Mouse (Mus musculus) lung, embryonic 15.5 days (tissue): ENCODE results near the gene Odf3b. TPM values are rescaled to one million over a fixed set of nuclear protein-coding genes. Genes with fewer than 3 reads are reported as not detected.
A peak's percentile ranks its signal among the peaks of the same experiment; 100 is the strongest.

Experiments
- ATAC-seq: fragments of 200-750 bp; cut with Nextera tagmentation; 2 replicates; pipeline ENCODE4 v1.8.0; 2017; ENCODE audit warnings: moderate number of reproducible peaks, borderline replicate concordance; ENCODE audit not compliant: low FRiP score, low TSS enrichment; ENCODE audit errors: extremely low read depth
- H3K27ac ChIP-seq: fragments of 300-500 bp; sonication (generic); 2 replicates; pipeline ENCODE4 v1.5.1; 2015; ENCODE audit warnings: moderate library complexity, mild to moderate bottlenecking, inconsistent platforms
- H3K27me3 ChIP-seq: fragments of 300-500 bp; sonication (generic); 2 replicates; pipeline ENCODE4 v1.6.1; 2015; ENCODE audit warnings: inconsistent platforms
- H3K36me3 ChIP-seq: fragments of 300-500 bp; sonication (generic); 2 replicates; pipeline ENCODE4 v1.6.1; 2015; ENCODE audit warnings: inconsistent platforms
- H3K4me1 ChIP-seq: fragments of 300-500 bp; sonication (generic); 2 replicates; pipeline ENCODE4 v1.6.1; 2015; ENCODE audit warnings: inconsistent platforms
- H3K4me2 ChIP-seq: fragments of 300-500 bp; sonication (generic); 2 replicates; pipeline ENCODE4 v1.6.1; 2015; ENCODE audit warnings: inconsistent platforms, mild to moderate bottlenecking, moderate library complexity
- H3K4me3 ChIP-seq: fragments of 300-500 bp; sonication (generic); 2 replicates; pipeline ENCODE4 v1.5.1; 2015; ENCODE audit warnings: mild to moderate bottlenecking, inconsistent platforms
- H3K9ac ChIP-seq: fragments of 300-500 bp; sonication (generic); 2 replicates; pipeline ENCODE4 v1.6.1; 2015; ENCODE audit warnings: inconsistent platforms
- H3K9me3 ChIP-seq: fragments of 300-500 bp; sonication (generic); 2 replicates; pipeline ENCODE4 v1.6.1; 2016; ENCODE audit warnings: inconsistent platforms
- WGBS: fragments of 180-500 bp; shearing (Covaris S2); methylation state at CpG from one replicate; pipeline ENCODE4 v1.1.7; 2015; 5-methylcytosine and 5-hydroxymethylcytosine counted together
- polyA plus RNA-seq: library from polyadenylated mRNA; unstranded; fragments of >200 nt; fragmentation: Nextera tagmentation; extraction: Ambion mirVana; gene quantifications from 2 replicates; pipeline ENCODE4 v1.2.1, GENCODE M21; 2015

Odf3b gene
- polyA plus RNA-seq, 1 experiment from 2014 or later = 4.1 TPM

DNA sequence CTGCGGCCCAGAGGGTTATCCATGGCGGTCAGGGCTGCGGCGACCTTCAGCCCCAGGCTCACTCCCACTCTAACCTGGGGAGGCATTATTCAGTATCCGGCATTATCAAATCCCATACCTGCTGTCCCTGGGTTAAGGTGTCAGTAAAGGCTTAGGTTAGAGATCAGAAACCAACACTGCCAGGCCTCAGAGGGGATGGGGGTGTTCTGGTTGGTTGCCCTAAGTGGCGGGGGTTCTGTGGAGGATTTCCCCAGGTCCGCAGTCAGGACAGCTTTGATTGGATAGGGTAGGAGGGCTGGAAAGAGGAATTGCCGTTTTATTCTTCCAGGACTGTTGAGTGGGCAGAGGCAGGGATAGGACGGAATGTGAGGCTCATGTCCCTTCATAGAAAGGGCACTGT, 4.7 kb downstream of the Odf3b start:
- peaks cover 34% of the 10 kb centered on the region for H3K36me3 ChIP-seq
- ATAC-seq = no peak
- H3K27ac ChIP-seq = peak overlapping the region; percentile 93; the same call in 1 of the 2 replicates
- peak overlapping the region; percentile 84 for H3K4me2 ChIP-seq
- H3K27me3 ChIP-seq = peaks cover 37% of the 10 kb centered on the region
- peak overlapping the region; percentile 64 for H3K4me3 ChIP-seq
- H3K9me3 ChIP-seq = no peaks in the 10 kb centered on the region
- 48% methylated on average over 9 of the region's 9 CpGs for WGBS
- peak overlapping the region; percentile 77 for H3K9ac ChIP-seq
- H3K4me1 ChIP-seq = peaks cover 25% of the 10 kb centered on the region

DNA sequence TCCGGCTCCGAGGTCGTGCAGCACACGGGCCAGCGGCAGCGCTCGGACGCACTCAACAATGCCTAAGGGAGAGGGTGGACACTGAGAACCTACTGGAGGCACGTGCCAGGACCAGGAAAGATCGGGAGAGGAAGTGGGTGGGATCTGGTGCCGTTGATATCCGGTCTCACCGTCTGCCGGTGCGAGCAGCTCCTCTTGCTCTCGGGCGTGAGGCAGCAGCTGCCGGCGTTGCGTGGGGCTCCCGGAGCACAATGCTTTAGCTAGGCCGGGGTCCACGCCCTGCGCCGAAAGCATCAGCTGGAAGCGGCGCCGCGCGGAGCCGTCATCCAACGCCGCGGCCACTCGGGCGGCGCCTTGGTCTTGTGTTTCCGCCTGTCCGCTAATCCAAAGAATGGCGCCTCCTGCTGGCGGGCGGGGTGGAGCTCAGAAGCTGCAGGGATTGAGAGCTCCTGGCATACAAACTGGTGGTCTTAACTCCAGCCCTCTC, 5.3 kb downstream of the Odf3b start, which contains the start of gene Sco2:
Gene Sco2 (minus strand): TSS at position 85 of the 487 bp plus-strand sequence.
- H3K4me3 ChIP-seq = peak within 1 kb of the TSS; percentile 64
- H3K4me2 ChIP-seq = peak within 1 kb of the TSS; percentile 84
- H3K4me1 ChIP-seq = peaks cover 20% of the 10 kb centered on the region
- WGBS = under 1% methylated on average over 42 of the region's 42 CpGs
- peak within 1 kb of the TSS; percentile 93 for H3K27ac ChIP-seq
- peak; percentile 74 for ATAC-seq
- H3K36me3 ChIP-seq = peaks cover 39% of the 10 kb centered on the region
- H3K9me3 ChIP-seq = no peaks in the 10 kb centered on the region
- peak within 1 kb of the TSS; percentile 77 for H3K9ac ChIP-seq
- H3K27me3 ChIP-seq = peaks cover 31% of the 10 kb centered on the region

DNA sequence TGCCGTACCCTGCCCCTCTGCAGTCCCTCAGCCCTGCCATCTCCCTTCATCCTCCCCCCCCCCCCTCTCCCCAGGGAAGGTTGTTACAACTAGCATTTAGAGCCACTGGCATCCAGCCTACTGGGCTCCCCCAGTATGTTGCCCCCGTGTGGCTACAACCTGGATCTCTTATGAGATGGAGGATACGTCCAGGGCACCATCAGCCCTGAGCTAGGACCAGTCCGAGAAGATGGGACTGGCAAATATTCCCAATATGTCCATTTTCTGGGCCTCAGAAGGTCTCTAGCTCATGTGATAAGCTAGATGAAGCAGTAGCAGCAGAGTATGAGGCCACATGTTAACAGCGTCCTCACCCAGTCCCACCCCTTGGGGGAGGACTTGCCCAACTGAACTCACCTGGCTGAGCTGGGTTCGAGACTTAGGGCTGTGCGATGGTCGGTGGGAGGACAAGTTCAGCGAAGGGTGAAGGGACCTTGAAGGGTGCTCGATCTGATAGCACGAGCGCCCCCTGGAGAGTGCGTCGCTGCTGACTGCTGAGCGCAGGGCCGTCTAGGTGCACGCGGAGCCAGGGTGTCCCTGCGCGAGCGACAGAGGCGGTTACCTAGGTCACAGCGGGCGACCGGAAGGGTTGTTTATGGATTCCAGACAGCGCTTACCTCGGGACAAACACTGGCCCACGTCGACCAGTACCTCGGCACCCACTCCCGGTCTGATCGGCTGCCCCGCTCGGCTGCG, 5.9 kb downstream of the Odf3b start:
- peaks cover 46% of the 10 kb centered on the region for H3K36me3 ChIP-seq
- H3K4me2 ChIP-seq = peak overlapping the region; percentile 84
- H3K27ac ChIP-seq = peak overlapping the region; percentile 93
- peak; percentile 84 for ATAC-seq
- peak overlapping the region; percentile 64 for H3K4me3 ChIP-seq
- H3K27me3 ChIP-seq = peaks cover 25% of the 10 kb centered on the region
- H3K9me3 ChIP-seq = no peaks in the 10 kb centered on the region
- WGBS = under 1% methylated on average over 35 of the region's 35 CpGs
- peak overlapping the region; percentile 77 for H3K9ac ChIP-seq
- peaks cover 15% of the 10 kb centered on the region for H3K4me1 ChIP-seq

DNA sequence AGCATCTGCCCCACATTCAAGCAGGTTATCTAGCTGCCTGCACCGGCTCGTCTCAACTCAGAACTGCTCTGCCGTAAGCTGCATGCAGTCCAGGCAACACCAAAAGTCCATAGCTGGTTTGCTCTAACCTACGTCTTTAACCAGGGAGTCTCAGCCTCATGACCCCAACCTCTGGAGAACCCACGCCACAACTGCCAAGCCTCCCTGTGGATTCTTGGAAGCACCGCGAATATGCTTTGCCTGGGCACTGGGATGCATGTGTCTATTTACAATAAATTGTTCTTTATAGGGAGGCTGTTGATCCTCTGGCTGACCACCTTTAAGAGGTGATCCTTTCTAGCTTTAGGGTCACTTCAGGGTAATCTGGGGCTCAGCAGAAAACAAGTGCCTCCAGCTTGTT, 6.5 kb downstream of the Odf3b start:
- ATAC-seq = no peak
- H3K4me3 ChIP-seq = peak overlapping the region; percentile 64; the same call in 1 of the 2 replicates
- H3K27me3 ChIP-seq = peaks cover 19% of the 10 kb centered on the region
- no peak overlapping the region for H3K9ac ChIP-seq
- H3K27ac ChIP-seq = peak overlapping the region; percentile 93; the same call in 1 of the 2 replicates
- peaks cover 52% of the 10 kb centered on the region for H3K36me3 ChIP-seq
- peak overlapping the region; percentile 84 for H3K4me2 ChIP-seq
- no peaks in the 10 kb centered on the region for H3K9me3 ChIP-seq
- 72% methylated on average over 7 of the region's 7 CpGs for WGBS
- peaks cover 15% of the 10 kb centered on the region for H3K4me1 ChIP-seq

DNA sequence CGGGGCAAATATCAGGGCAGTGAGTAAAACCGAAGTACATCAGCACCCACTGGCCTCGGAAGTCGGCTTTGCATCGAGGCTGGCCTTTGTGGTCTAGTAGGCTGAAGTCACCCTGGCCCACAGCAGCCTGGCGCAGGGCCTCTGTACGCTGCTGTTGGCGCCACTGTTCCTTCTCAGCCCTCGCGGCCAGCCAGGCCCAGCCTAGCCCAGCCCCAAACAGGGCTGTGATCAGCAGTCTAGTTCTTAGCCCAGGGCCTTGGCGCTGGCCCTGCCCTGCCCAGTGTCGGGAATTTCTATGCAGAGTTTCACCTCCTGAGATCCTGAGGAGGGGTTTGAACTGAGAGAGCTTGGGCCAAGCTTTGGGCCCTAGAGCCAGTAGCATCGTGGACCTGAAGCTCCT, 7.0 kb downstream of the Odf3b start:
- Histone ChIP-seq H3K9ac (no peak overlapping the region), H3K4me1 (peaks cover 15% of the 10 kb centered on the region), H3K4me3 (no peak overlapping the region), H3K27me3 (peaks cover 14% of the 10 kb centered on the region), H3K36me3 (peaks cover 57% of the 10 kb centered on the region), H3K4me2 (no peak overlapping the region), H3K27ac (no peak overlapping the region), H3K9me3 (no peaks in the 10 kb centered on the region)
- no peak for ATAC-seq
- WGBS = 83% methylated on average over 13 of the region's 13 CpGs

DNA sequence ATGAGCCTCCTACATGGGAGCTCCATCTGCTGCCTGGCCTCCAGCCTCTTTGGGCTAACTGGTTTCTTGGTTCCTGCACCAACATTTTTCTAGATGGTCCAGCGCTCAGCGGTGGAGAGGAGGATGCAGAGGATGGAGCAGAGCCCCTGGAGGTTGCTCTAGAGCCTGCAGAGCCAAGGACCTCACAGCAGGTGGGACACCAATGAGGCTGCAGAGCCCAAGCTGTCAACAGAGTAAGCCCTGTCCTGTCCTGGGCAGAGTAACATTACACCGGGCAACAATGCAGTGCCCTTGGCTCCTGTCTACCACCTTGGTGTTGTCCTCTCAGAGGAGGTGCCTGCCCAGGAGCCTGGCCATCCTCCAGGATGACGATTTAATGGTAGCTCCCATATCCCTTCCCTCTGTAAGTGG, 13.9 kb downstream of the Odf3b start:
- H3K9ac ChIP-seq = no peak overlapping the region
- no peak overlapping the region for H3K4me3 ChIP-seq
- H3K4me2 ChIP-seq = no peak overlapping the region
- H3K4me1 ChIP-seq = no peaks in the 10 kb centered on the region
- peaks cover 99% of the 10 kb centered on the region for H3K36me3 ChIP-seq
- H3K27ac ChIP-seq = no peak overlapping the region
- ATAC-seq = no peak
- no peaks in the 10 kb centered on the region for H3K9me3 ChIP-seq
- no peaks in the 10 kb centered on the region for H3K27me3 ChIP-seq
- 89% methylated on average over 4 of the region's 4 CpGs for WGBS

DNA sequence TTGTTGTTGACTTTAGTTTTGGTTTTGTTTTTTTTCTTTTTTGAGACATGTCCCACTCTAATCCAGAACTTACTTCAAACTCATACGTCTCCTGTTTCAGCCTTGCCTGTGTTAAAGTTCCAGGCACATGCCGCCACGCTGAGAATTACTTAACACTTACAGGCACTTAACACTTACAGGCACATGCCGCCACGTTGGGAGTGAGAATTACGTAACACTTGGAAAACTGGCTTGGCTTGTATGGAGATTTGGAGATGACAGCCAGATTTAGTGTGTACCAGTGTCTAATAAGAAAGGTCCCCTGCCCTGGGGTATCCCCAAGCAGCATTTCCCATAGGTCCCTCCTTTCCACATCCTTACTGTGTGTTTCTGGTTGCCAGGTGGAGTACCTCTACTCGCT, 16.0 kb downstream of the Odf3b start:
- Histone ChIP-seq H3K27ac (no peak overlapping the region), H3K4me3 (no peak overlapping the region), H3K36me3 (peaks cover 87% of the 10 kb centered on the region), H3K9ac (no peak overlapping the region), H3K9me3 (no peaks in the 10 kb centered on the region), H3K27me3 (no peaks in the 10 kb centered on the region), H3K4me1 (peaks cover 10% of the 10 kb centered on the region; the same call in 1 of the 2 replicates), H3K4me2 (no peak overlapping the region)
- WGBS = 71% methylated on average over 7 of the region's 7 CpGs
- ATAC-seq = no peak

DNA sequence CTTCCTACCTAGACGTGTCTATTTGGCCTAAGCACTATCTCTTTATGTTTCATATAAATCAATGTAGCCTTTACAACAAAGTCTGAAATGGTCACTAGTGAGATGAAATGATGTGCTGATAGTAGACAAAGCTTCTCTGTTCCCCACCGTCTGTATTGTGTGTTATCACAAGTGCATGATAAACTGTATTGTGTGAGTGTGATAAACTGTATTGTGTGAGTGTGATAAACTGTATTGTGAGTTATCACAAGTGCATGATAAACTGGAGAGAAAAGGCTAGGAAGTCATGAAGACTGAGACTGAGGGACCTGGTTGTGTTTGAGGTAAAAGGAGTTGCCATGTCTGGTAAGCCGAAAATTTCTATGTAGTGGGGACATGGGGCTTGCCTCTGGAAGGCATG, 20.3 kb downstream of the Odf3b start:
- Histone ChIP-seq H3K27me3 (no peaks in the 10 kb centered on the region), H3K4me2 (no peak overlapping the region), H3K4me1 (peaks cover 31% of the 10 kb centered on the region), H3K27ac (no peak overlapping the region), H3K9ac (no peak overlapping the region), H3K4me3 (no peak overlapping the region), H3K36me3 (peaks cover 49% of the 10 kb centered on the region), H3K9me3 (no peaks in the 10 kb centered on the region)
- no peak for ATAC-seq
- WGBS = 73% methylated on average over 3 of the region's 3 CpGs

DNA sequence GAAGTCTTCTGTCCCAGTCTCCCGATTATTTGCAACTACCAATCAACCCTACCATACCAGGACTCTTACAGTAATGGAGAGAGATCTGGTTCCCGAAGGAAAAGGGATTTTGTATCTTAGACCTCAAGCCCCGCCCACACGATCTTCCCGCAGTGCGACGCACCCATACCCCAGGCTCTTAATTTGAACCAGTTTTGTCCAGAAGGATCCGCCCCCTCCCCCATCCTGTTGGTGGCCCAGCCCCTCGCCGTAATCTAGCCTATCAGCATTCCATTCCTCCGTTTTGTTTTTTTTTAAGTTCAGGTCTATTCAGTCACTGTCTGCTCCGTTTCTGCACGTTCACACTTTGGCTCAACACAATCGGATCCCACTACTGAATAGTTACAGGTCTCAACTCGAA, 22.7 kb downstream of the Odf3b start:
- peak overlapping the region; percentile 81 for H3K4me3 ChIP-seq
- peak overlapping the region; percentile 91 for H3K9ac ChIP-seq
- H3K27me3 ChIP-seq = no peaks in the 10 kb centered on the region
- H3K9me3 ChIP-seq = no peaks in the 10 kb centered on the region
- H3K27ac ChIP-seq = peak overlapping the region; percentile 91
- H3K36me3 ChIP-seq = peaks cover 48% of the 10 kb centered on the region
- under 1% methylated on average over 15 of the region's 15 CpGs for WGBS
- ATAC-seq = peak; percentile 66; the same call in 1 of the 2 replicates
- peaks cover 31% of the 10 kb centered on the region for H3K4me1 ChIP-seq
- H3K4me2 ChIP-seq = peak overlapping the region; percentile 55

DNA sequence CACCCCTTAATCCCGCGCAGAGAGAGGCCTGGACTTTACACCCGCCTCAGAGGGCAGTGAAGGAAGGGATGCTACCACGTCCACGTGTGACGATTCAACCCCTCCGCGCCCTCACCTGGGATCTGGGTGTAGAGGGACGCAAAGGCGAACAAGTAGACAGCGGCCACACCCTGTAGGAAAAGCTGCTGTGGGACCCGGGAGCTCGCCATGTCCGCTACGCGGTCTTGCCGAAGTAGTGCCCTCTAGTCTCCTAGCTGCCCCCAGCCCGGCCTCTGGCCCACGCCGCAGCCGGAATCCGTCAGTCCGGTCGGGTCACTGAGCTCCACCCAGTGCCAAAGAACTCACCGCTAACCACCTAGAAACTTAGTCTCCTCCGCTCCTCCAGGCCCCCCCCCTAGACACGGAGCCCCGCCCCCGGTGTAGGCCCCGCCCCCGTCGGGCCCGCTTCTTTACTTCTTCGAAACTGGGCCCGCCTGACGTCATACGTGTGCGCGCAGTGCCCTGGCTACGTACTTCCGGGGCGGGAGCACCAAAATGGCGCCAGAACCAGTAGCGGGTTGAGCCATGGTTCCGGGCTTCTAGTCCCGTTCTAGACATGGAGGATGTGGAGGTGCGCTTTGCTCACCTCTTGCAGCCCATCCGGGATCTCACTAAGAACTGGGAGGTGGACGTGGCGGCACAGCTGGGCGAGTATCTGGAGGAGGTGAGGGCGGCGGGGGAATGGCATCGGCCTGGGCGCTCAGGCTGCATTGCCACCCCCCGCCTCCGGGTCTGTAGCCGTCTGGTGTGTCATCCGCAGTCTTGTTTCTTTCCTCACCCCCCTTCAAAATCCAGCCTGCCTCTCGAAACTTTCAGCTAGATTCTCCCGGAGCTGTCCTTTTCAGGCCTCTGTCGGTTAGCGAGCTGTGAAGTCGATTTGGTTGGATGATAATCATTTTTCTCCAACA, 23.6 kb downstream of the Odf3b start, which contains the start of the genes Lmf2 and Ncaph2:
Gene Lmf2 (minus strand): TSS at position 419 of the 947 bp plus-strand sequence.
Gene Ncaph2 (plus strand): TSS at position 479 of the 947 bp plus-strand sequence.
- H3K9me3 ChIP-seq = no peaks in the 10 kb centered on the region
- H3K9ac ChIP-seq = peak within 1 kb of the TSS; percentile 91
- under 1% methylated on average over 63 of the region's 64 CpGs for WGBS
- H3K27me3 ChIP-seq = no peaks in the 10 kb centered on the region
- ATAC-seq = peak; percentile 91
- peaks cover 48% of the 10 kb centered on the region for H3K36me3 ChIP-seq
- peak within 1 kb of the TSS; percentile 77 for H3K4me2 ChIP-seq
- peak within 1 kb of the TSS; percentile 81 for H3K4me3 ChIP-seq
- H3K27ac ChIP-seq = peak within 1 kb of the TSS; percentile 91
- H3K4me1 ChIP-seq = peaks cover 31% of the 10 kb centered on the region

DNA sequence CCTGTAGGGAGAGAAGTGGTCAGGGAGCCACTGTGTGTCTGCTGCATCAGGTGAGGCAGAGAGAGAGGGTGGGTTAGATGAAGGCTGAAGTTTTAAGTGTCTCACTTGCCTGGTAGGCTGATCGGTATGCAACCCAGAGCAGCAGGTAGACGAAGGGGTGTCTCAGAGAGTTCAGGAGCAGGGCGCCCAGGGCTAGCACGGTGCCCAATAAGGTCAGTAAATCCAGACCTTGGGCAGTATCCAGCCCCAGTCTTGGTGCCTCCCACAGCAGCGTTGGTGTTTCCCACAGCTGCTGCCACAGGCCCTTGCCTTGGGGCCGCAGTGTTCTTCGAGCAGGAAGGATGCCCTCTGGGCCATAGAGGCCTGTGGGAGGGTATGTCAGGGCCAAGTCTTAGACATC, 24.6 kb downstream of the Odf3b start:
- H3K4me2 ChIP-seq = peak overlapping the region; percentile 77
- 70% methylated on average over 7 of the region's 7 CpGs for WGBS
- H3K9ac ChIP-seq = peak overlapping the region; percentile 91
- H3K9me3 ChIP-seq = no peaks in the 10 kb centered on the region
- H3K36me3 ChIP-seq = peaks cover 50% of the 10 kb centered on the region
- ATAC-seq = no peak
- H3K27ac ChIP-seq = no peak overlapping the region
- no peaks in the 10 kb centered on the region for H3K27me3 ChIP-seq
- peak overlapping the region; percentile 81 for H3K4me3 ChIP-seq
- peaks cover 31% of the 10 kb centered on the region for H3K4me1 ChIP-seq
